Mouse (Mus musculus) embryonic facial prominence, embryonic 12.5 days (tissue): ENCODE results near the gene Adamtsl3. TPM values are rescaled to one million over a fixed set of nuclear protein-coding genes. Genes with fewer than 3 reads are reported as not detected.

ENCODE experiments used
- ATAC-seq: fragments of 200-750 bp; cut with Nextera tagmentation; 2 replicates; pipeline ENCODE4 v1.8.0; 2017; ENCODE audit not compliant: insufficient number of reproducible peaks, insufficient read depth, low FRiP score, low TSS enrichment
- H3K27ac ChIP-seq: fragments of 300-500 bp; sonication (generic); 2 replicates; pipeline ENCODE4 v1.5.1; 2016; ENCODE audit warnings: mild to moderate bottlenecking
- H3K27me3 ChIP-seq: fragments of 300-500 bp; sonication (generic); 2 replicates; pipeline ENCODE4 v1.6.1; 2016; ENCODE audit warnings: mild to moderate bottlenecking, moderate library complexity
- H3K36me3 ChIP-seq: fragments of 300-500 bp; sonication (generic); 2 replicates; pipeline ENCODE4 v1.6.1; 2016; ENCODE audit warnings: mild to moderate bottlenecking
- H3K4me1 ChIP-seq: fragments of 300-500 bp; sonication (generic); 2 replicates; pipeline ENCODE4 v1.6.1; 2016
- H3K4me2 ChIP-seq: fragments of 300-500 bp; sonication (generic); replicated peaks from 2 replicates; pipeline ENCODE4 v1.6.1; 2016; ENCODE audit warnings: mild to moderate bottlenecking, moderate library complexity
- H3K4me3 ChIP-seq: fragments of 300-500 bp; sonication (generic); 2 replicates; pipeline ENCODE4 v1.5.1; 2016; ENCODE audit warnings: mild to moderate bottlenecking
- H3K9ac ChIP-seq: fragments of 300-500 bp; sonication (generic); 2 replicates; pipeline ENCODE4 v1.6.1; 2016; ENCODE audit warnings: mild to moderate bottlenecking, moderate library complexity
- H3K9me3 ChIP-seq: fragments of 300-500 bp; sonication (generic); 2 replicates; pipeline ENCODE4 v1.6.1; 2016; ENCODE audit warnings: mild to moderate bottlenecking, moderate library complexity
- WGBS: fragments of 180-500 bp; shearing (Covaris S2); methylation state at CpG from one replicate; pipeline ENCODE4 v1.1.7; 2016; 5-methylcytosine and 5-hydroxymethylcytosine counted together
- polyA plus RNA-seq: library from polyadenylated mRNA; unstranded; fragments of >200 nt; fragmentation: Nextera tagmentation; extraction: Ambion mirVana; gene quantifications from 2 replicates; pipeline ENCODE4 v1.2.1, GENCODE M21; 2016

Adamtsl3 gene
- polyA plus RNA-seq, 1 experiment from 2014 or later = 1.7 TPM

- Histone ChIP-seq H3K4me2 (no peak overlapping the region), H3K9me3 (no peaks in the 10 kb centered on the region), H3K4me3 (no peak overlapping the region), H3K36me3 (no peaks in the 10 kb centered on the region), H3K9ac (no peak overlapping the region), H3K27me3 (no peaks in the 10 kb centered on the region), H3K4me1 (peaks cover 13% of the 10 kb centered on the region; the same call in 1 of the 2 replicates), H3K27ac (no peak overlapping the region)
- ATAC-seq = no peak
- 69% methylated on average over 5 of the region's 5 CpGs for WGBS
Observed at GRCm38 (mm10) chr7:82361127-82361526, 25.6 kb downstream of the Adamtsl3 start.

DNA sequence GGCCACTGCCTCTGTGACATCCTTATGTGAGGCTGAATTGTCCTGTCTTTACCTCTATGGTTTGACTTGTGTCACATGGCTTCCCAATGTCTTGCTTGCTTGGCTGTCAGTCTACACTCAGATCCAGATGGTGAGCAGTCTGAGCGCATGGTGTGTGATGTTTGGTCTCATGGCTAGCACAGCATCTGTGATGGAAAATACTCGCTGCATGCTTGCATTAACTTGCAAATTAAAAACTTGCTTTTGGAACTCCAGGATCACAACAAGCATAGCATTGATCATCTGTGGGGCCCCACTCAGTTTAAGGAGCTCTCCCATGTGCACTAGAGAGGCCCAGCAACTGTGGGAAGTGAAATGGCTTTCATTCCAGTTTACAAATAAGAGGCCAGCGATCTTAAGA is 29.1 kb downstream of the Adamtsl3 start:
- Histone ChIP-seq H3K36me3 (no peaks in the 10 kb centered on the region), H3K9ac (no peak overlapping the region), H3K4me1 (peaks cover 18% of the 10 kb centered on the region), H3K27me3 (no peaks in the 10 kb centered on the region), H3K27ac (no peak overlapping the region), H3K4me2 (no peak overlapping the region), H3K9me3 (no peaks in the 10 kb centered on the region), H3K4me3 (no peak overlapping the region)
- no peak for ATAC-seq
- WGBS = 71% methylated on average over 3 of the region's 3 CpGs

DNA sequence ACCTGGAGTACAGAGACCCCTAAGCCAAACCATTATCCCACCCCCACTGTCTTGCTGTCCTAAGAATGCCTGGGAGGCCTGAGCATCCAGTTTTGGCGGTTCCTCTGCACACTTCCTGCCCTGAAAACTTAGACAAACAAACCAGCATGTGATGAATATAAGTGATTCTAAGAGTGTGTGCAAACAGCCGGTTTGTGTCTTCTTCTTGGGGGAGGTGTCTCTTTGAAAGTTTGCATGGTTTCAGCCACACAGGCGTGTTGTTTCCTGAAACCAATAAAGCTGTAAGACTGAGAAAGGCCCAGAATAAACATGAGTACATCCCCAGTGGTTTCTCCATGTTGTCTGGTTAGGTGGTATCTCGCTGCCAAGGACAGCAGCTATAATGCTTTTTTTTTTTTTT is 30.6 kb downstream of the Adamtsl3 start:
- Histone ChIP-seq H3K4me3 (no peak overlapping the region), H3K4me1 (peaks cover 13% of the 10 kb centered on the region), H3K27me3 (no peaks in the 10 kb centered on the region), H3K9ac (no peak overlapping the region), H3K27ac (no peak overlapping the region), H3K4me2 (no peak overlapping the region), H3K9me3 (no peaks in the 10 kb centered on the region), H3K36me3 (no peaks in the 10 kb centered on the region)
- ATAC-seq = no peak
- WGBS = 48% methylated on average over 4 of the region's 4 CpGs

GRCm38 (mm10) chr7:82366471-82366870 is 31.0 kb downstream of the Adamtsl3 start:
- no peaks in the 10 kb centered on the region for H3K9me3 ChIP-seq
- no peak overlapping the region for H3K27ac ChIP-seq
- peaks cover 10% of the 10 kb centered on the region for H3K4me1 ChIP-seq
- no peak overlapping the region for H3K4me2 ChIP-seq
- no peak for ATAC-seq
- H3K4me3 ChIP-seq = no peak overlapping the region
- H3K9ac ChIP-seq = no peak overlapping the region
- H3K27me3 ChIP-seq = no peaks in the 10 kb centered on the region
- WGBS = 90% methylated on average over 5 of the region's 5 CpGs
- H3K36me3 ChIP-seq = no peaks in the 10 kb centered on the region

DNA sequence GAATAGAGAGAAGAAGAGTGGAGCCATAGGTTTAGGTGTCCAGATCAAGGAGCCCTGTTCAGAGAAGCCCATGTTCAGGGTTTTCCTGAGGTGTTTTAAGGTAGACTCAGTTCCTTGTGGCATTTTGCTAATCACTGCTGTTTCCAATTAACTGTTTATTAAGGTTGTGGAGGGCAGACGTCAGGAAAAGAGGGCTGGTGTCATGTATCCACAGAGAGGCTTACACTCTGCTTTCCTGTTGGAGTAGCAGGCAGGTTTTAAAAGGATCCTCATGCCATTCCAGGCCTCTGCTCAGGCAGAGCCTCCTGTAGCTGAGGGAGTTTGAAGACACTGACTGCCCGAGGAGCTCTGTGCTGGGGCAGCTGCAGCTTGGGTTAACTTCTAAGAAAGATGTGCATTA is 32.6 kb downstream of the Adamtsl3 start:
- no peaks in the 10 kb centered on the region for H3K36me3 ChIP-seq
- no peak for ATAC-seq
- WGBS = 10% methylated on average over 2 of the region's 2 CpGs

DNA sequence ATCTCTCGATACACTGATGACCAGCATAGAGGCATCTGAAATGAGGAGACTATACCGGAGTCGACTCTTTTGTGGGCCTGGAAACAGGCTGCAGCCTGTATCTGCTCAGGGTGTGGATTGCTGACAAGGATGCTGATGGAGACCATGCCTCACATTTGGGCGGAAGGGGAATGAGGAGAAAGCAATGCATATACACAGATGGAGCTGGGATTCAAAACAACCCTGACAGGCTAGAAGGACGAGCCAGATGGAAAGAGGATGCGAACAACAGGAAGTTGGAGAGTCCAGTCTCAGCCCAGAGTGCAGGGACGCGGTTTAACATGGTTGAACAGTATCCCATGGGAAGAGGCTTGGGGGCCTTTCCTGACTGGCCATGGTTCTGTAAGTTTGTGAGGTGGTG is 34.6 kb downstream of the Adamtsl3 start:
- no peak overlapping the region for H3K9ac ChIP-seq
- H3K27me3 ChIP-seq = no peaks in the 10 kb centered on the region
- no peaks in the 10 kb centered on the region for H3K36me3 ChIP-seq
- no peak overlapping the region for H3K27ac ChIP-seq
- 77% methylated on average over 8 of the region's 8 CpGs for WGBS
- no peak overlapping the region for H3K4me2 ChIP-seq
- ATAC-seq = no peak
- peaks cover 10% of the 10 kb centered on the region for H3K4me1 ChIP-seq
- no peaks in the 10 kb centered on the region for H3K9me3 ChIP-seq
- no peak overlapping the region for H3K4me3 ChIP-seq

More for the DNA sequence above, 32.6 kb downstream of the Adamtsl3 start:
- H3K9me3 ChIP-seq = no peaks in the 10 kb centered on the region
- peaks cover 10% of the 10 kb centered on the region for H3K4me1 ChIP-seq
- 0 out of 2 replicates have a peak overlapping the region, but pooled peaks have one; percentile 4 for H3K27ac ChIP-seq
- no peaks in the 10 kb centered on the region for H3K27me3 ChIP-seq
- H3K9ac ChIP-seq = no peak overlapping the region
- no peak overlapping the region for H3K4me3 ChIP-seq
- no peak overlapping the region for H3K4me2 ChIP-seq

DNA sequence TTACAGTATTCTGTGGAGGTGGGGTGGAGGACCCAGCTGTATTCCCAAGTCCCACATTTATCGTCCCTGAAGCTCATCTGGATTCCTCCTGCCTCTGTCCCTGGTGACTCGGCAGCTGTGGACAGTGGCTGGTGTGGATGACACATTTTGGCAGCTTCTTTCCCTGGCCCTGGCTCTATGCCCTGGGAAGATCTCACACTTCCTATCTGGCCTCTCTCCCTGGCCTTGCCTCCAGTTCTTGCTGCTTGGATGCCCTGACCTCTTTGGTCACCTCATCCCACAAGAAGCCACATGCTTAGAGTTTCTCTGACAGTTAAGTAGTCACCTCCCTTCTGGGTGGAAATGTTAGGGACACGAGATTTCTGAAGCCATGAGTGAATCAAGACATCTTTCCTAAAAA is 35.9 kb downstream of the Adamtsl3 start:
- no peaks in the 10 kb centered on the region for H3K9me3 ChIP-seq
- peaks cover 10% of the 10 kb centered on the region for H3K4me1 ChIP-seq
- H3K4me2 ChIP-seq = no peak overlapping the region
- 80% methylated on average over 3 of the region's 3 CpGs for WGBS
- H3K36me3 ChIP-seq = no peaks in the 10 kb centered on the region
- ATAC-seq = no peak
- H3K9ac ChIP-seq = no peak overlapping the region
- H3K27me3 ChIP-seq = no peaks in the 10 kb centered on the region
- H3K4me3 ChIP-seq = no peak overlapping the region
- H3K27ac ChIP-seq = no peak overlapping the region

DNA sequence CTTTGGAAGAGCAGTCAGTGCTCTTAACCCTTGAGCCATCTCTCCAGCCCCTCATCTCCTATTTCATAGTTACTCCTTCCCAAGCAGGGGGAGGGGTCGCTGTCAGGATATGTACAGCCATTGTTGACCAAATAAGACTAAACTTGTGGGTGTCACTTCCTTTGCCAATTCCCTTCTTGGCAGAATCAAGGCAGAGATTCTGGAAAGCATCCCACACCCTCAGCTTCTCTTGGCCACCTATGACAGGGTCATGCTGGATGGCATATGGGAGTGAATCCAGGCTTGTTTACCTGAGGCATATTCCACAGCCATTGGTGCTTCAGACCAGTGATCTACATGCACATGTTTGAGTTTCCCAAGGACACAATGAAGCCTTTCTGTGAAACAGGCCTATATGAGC is 42.8 kb downstream of the Adamtsl3 start:
- Histone ChIP-seq H3K27me3 (no peaks in the 10 kb centered on the region), H3K36me3 (no peaks in the 10 kb centered on the region), H3K4me1 (no peaks in the 10 kb centered on the region), H3K4me3 (no peak overlapping the region), H3K9ac (no peak overlapping the region), H3K27ac (no peak overlapping the region), H3K4me2 (no peak overlapping the region), H3K9me3 (no peaks in the 10 kb centered on the region)
- ATAC-seq = no peak
- WGBS = 91% methylated on average over 1 of the region's 1 CpGs

DNA sequence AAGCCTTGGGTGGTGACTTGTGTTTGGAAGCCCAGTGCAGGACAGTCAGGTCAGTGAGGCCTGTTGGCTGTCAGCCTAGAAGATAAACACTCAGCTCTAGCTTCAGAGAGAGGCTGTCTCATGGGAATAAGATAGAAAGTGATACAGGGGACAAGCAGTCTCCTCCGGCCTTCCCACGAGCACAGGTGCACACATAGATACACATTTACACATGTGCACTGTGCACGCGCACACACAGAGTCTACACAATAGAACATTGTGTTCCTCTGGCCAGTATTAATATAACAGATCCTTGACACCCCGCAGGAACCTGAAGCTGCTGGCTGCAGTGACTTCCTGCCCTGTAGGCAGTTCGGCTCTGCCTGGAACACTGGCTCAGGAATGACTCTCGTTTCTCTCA is 44.3 kb downstream of the Adamtsl3 start:
- Histone ChIP-seq H3K9me3 (no peaks in the 10 kb centered on the region), H3K4me3 (no peak overlapping the region), H3K27me3 (no peaks in the 10 kb centered on the region), H3K4me1 (no peaks in the 10 kb centered on the region), H3K9ac (no peak overlapping the region), H3K36me3 (no peaks in the 10 kb centered on the region), H3K27ac (no peak overlapping the region), H3K4me2 (no peak overlapping the region)
- 65% methylated on average over 7 of the region's 7 CpGs for WGBS
- ATAC-seq = no peak

GRCm38 (mm10) chr7:82382843-82383535 is 47.5 kb downstream of the Adamtsl3 start:
- Histone ChIP-seq H3K27ac (no peak overlapping the region), H3K27me3 (no peaks in the 10 kb centered on the region), H3K4me1 (no peaks in the 10 kb centered on the region), H3K4me2 (no peak overlapping the region), H3K36me3 (no peaks in the 10 kb centered on the region), H3K4me3 (no peak overlapping the region), H3K9me3 (no peaks in the 10 kb centered on the region), H3K9ac (no peak overlapping the region)
- ATAC-seq = no peak
- 60% methylated on average over 4 of the region's 4 CpGs for WGBS

DNA sequence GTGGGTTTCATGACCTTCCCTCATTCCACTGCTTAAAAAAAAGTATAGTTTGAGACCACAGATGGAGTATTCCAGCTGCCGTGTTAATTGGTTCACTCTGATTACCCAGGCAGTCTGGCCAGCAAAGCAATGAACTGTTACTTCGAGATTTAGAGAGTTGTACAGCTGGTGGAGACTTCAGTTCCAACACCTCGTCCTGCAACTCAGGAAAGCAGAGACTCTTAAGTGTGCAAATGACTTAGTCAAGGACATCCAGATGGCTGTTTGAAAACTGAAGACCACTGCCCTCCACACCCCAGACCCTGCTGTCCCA is 48.0 kb downstream of the Adamtsl3 start:
- no peaks in the 10 kb centered on the region for H3K36me3 ChIP-seq
- ATAC-seq = no peak
- 66% methylated on average over 3 of the region's 3 CpGs for WGBS
- H3K4me3 ChIP-seq = no peak overlapping the region
- no peaks in the 10 kb centered on the region for H3K4me1 ChIP-seq
- H3K9me3 ChIP-seq = no peaks in the 10 kb centered on the region
- no peak overlapping the region for H3K9ac ChIP-seq
- H3K27me3 ChIP-seq = no peaks in the 10 kb centered on the region
- no peak overlapping the region for H3K27ac ChIP-seq
- no peak overlapping the region for H3K4me2 ChIP-seq

DNA sequence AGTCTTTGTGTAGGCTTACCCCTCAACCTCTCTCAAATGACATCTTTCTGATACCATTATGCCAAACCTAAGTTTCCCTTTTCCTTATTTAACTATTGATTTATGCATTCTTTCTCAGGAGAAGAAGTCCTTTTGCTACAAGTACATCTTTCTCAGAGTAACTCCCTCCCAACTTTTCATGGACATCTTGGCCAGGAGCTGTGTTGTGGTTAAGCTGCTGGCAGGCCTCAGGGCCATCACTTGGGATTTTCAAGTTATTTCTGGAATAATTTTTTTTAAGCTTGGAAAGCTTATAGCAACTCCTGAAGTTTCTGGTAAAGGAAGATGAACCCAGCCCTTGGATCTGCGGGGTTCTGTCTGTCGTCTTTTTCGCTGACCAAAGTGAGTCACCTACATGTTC is 51.6 kb downstream of the Adamtsl3 start:
- Histone ChIP-seq H3K9me3 (0 out of 2 replicates have a peak, but pooled peaks cover 3% of the 10 kb centered on the region), H3K9ac (no peak overlapping the region), H3K27ac (no peak overlapping the region), H3K4me2 (no peak overlapping the region), H3K36me3 (no peaks in the 10 kb centered on the region), H3K4me3 (no peak overlapping the region), H3K4me1 (no peaks in the 10 kb centered on the region), H3K27me3 (no peaks in the 10 kb centered on the region)
- WGBS = 97% methylated on average over 3 of the region's 3 CpGs
- ATAC-seq = no peak
